Mouse (Mus musculus): ENCODE measurements around the gene Tmod3. TPM values are rescaled to one million over a fixed set of nuclear protein-coding genes. Genes with fewer than 3 reads are reported as not detected.

The Tmod3 gene
- total RNA-seq (2014; rRNA removed; ENCODE audit: low replicate concordance) (40.8 and 58.0 TPM in 2 replicates), polyA plus RNA-seq (2015; fragmentation: Nextera tagmentation; extraction: Ambion mirVana) (58.1 and 64.9 TPM in 2 replicates)

DNA sequence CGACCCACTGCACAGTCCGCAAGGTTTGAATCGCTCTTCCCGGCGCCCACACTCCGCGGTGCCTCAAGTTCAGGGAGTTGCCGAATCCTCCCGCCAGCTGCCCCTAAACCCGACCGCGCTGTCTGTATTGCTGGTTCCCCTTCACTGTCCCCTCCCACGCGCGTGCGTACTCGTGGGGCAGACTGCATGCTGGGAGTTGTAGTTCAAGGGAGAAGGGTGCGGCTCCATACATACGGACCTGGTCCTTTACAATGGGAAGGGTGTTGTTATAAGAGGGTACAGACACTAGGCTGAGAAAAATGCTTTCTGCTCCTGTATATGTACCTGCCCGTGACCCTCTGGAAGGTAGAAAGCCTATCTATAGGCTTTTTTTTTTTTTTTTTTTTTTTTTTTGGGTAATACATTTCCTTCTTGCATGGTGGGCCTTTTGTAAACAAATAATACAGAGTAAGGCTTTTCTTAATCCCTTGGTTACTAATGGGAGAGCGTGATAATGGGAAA is at the start of gene Tmod3:
Tmod3 (minus strand) TSS at position 146 of the 501 bp plus-strand sequence.
- Histone ChIP-seq H3K9ac (replicated peaks; ENCODE audit: low read depth, low read length) (peak within 1 kb of the TSS; percentile 88), H3K36me3 (replicated peaks; ENCODE audit: control insufficient read depth, insufficient read depth, low read length) (no peaks in the 10 kb centered on the region), H3K27me3 (ENCODE audit: control insufficient read depth, insufficient read depth, low read length) (no peaks in the 10 kb centered on the region), H3K4me2 (ENCODE audit: low read depth, low read length) (peak within 1 kb of the TSS; percentile 68), H3K27ac (ENCODE audit: low read depth) (peak within 1 kb of the TSS; percentile 92), H3K4me1 (ENCODE audit: control insufficient read depth, insufficient read depth) (peaks cover 12% of the 10 kb centered on the region), H3K4me3 (ENCODE audit: low read depth, low read length) (peak within 1 kb of the TSS; percentile 90), H3K9me3 (replicated peaks; ENCODE audit: control insufficient read depth, low read length) (no peaks in the 10 kb centered on the region)
- DNase-seq (ENCODE audit: low spot score) = peak; percentile 87
- 2% methylated on average over 21 of the region's 21 CpGs for WGBS
- TF ChIP-seq EP300 (IDR thresholded peaks at IDR 0.05; ENCODE audit: low read depth) (no peak), CTCF (IDR thresholded peaks at IDR 0.05; ENCODE audit: low read depth) (0 out of 2 replicates have a peak, but pooled peaks have one; percentile 1)
- peak; percentile 97 for ATAC-seq (ENCODE audit: insufficient read depth, low read depth)

DNA sequence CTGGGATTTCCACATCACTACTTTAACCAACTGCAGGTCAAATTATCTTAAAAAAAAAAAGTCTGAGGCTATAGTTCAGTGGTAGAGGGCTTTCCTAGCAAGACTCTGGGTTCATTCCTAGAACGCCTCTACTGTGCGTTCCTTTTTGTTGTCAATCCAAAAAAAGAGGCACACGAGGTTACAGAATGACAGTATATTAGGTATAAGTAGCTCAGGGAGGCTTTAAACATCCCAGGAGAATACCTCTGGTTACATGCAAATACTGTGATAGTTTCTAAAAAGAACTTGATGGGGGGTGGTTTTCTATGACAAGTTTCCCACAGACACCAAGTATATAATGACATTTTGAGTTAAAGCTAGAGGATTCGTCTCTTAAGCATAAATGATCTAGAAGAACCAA is 48.0 kb upstream of the Tmod3 start:
- Histone ChIP-seq H3K9ac (replicated peaks; ENCODE audit: low read depth, low read length) (no peak overlapping the region), H3K9me3 (replicated peaks; ENCODE audit: control insufficient read depth, low read length) (no peaks in the 10 kb centered on the region), H3K4me2 (ENCODE audit: low read depth, low read length) (no peak overlapping the region), H3K4me3 (ENCODE audit: low read depth, low read length) (no peak overlapping the region), H3K4me1 (ENCODE audit: control insufficient read depth, insufficient read depth) (no peaks in the 10 kb centered on the region), H3K36me3 (replicated peaks; ENCODE audit: control insufficient read depth, insufficient read depth, low read length) (no peaks in the 10 kb centered on the region), H3K27me3 (ENCODE audit: control insufficient read depth, insufficient read depth, low read length) (peaks cover 26% of the 10 kb centered on the region), H3K27ac (ENCODE audit: low read depth) (no peak overlapping the region)
- no peak for TF ChIP-seq CTCF (IDR thresholded peaks at IDR 0.05; ENCODE audit: low read depth)
- TF ChIP-seq EP300 (IDR thresholded peaks at IDR 0.05; ENCODE audit: low read depth) = no peak
- 82% methylated on average over 4 of the region's 4 CpGs for WGBS
- DNase-seq (ENCODE audit: low spot score) (no peak), ATAC-seq (ENCODE audit: insufficient read depth, low read depth) (no peak)

GRCm38 (mm10) chr9:75601510-75601909 is 42.1 kb upstream of the Tmod3 start:
- Histone ChIP-seq H3K9ac (replicated peaks; ENCODE audit: low read depth, low read length) (no peak overlapping the region), H3K4me1 (ENCODE audit: control insufficient read depth, insufficient read depth) (0 out of 2 replicates have a peak, but pooled peaks cover 13% of the 10 kb centered on the region), H3K27me3 (ENCODE audit: control insufficient read depth, insufficient read depth, low read length) (no peaks in the 10 kb centered on the region), H3K36me3 (replicated peaks; ENCODE audit: control insufficient read depth, insufficient read depth, low read length) (no peaks in the 10 kb centered on the region), H3K27ac (ENCODE audit: low read depth) (no peak overlapping the region), H3K4me3 (ENCODE audit: low read depth, low read length) (no peak overlapping the region), H3K4me2 (ENCODE audit: low read depth, low read length) (peak overlapping the region; percentile 16; the same call in 1 of the 2 replicates), H3K9me3 (replicated peaks; ENCODE audit: control insufficient read depth, low read length) (no peaks in the 10 kb centered on the region)
- WGBS = 46% methylated on average over 12 of the region's 12 CpGs
- no peak for TF ChIP-seq CTCF (IDR thresholded peaks at IDR 0.05; ENCODE audit: low read depth)
- TF ChIP-seq EP300 (IDR thresholded peaks at IDR 0.05; ENCODE audit: low read depth) = no peak
- DNase-seq (ENCODE audit: low spot score) (no peak), ATAC-seq (ENCODE audit: insufficient read depth, low read depth) (peak; percentile 41)

GRCm38 (mm10) chr9:75600166-75600934 is 40.9 kb upstream of the Tmod3 start:
- no peak for DNase-seq (ENCODE audit: low spot score)

DNA sequence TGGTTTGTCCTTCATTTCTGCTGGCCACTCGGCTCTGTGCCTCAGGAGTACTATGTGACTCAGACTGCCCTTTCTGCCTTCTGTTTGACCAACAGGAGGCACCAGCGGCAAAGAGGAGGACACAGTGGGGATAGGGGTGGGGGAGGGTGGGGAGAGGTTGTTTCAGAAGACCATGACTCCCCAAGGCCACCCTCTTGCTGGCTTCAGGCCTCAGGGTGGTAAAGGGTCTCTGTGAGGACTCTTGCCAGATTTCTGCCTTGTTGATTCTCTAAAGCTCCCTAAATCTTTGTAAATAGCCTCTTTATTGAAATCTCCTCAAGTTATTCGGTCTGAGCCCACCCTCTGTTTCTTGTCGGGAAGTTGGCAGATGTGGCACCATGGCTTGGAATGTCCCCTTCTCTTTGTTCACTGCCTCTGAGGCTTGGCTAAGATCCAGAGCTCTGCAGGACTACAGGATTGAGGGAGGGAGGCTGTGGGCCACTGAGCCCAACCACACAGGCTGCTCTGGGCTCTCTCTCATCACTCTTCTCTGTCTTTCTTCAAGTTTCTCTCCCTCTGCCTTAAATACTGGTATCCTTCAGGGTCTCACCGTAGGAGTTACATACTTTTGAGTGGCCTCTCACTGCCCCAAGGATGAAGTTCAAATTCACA is 39.9 kb upstream of the Tmod3 start:
- no peak overlapping the region for H3K4me2 ChIP-seq (ENCODE audit: low read depth, low read length)
- 0 out of 2 replicates have a peak, but pooled peaks cover 13% of the 10 kb centered on the region for H3K4me1 ChIP-seq (ENCODE audit: control insufficient read depth, insufficient read depth)
- H3K9ac ChIP-seq (replicated peaks; ENCODE audit: low read depth, low read length) = no peak overlapping the region
- DNase-seq (ENCODE audit: low spot score) (peak; percentile 59), ATAC-seq (ENCODE audit: insufficient read depth, low read depth) (peak; percentile 73; the same call in 1 of the 2 replicates)
- H3K9me3 ChIP-seq (replicated peaks; ENCODE audit: control insufficient read depth, low read length) = no peaks in the 10 kb centered on the region
- TF ChIP-seq CTCF (IDR thresholded peaks at IDR 0.05; ENCODE audit: low read depth) = no peak
- no peak for TF ChIP-seq EP300 (IDR thresholded peaks at IDR 0.05; ENCODE audit: low read depth)
- 35% methylated on average over 5 of the region's 5 CpGs for WGBS
- no peaks in the 10 kb centered on the region for H3K36me3 ChIP-seq (replicated peaks; ENCODE audit: control insufficient read depth, insufficient read depth, low read length)
- H3K27me3 ChIP-seq (ENCODE audit: control insufficient read depth, insufficient read depth, low read length) = no peaks in the 10 kb centered on the region
- no peak overlapping the region for H3K4me3 ChIP-seq (ENCODE audit: low read depth, low read length)
- H3K27ac ChIP-seq (ENCODE audit: low read depth) = no peak overlapping the region

More at GRCm38 (mm10) chr9:75600166-75600934, 40.9 kb upstream of the Tmod3 start:
- WGBS = 53% methylated on average over 7 of the region's 7 CpGs
- Histone ChIP-seq H3K27me3 (ENCODE audit: control insufficient read depth, insufficient read depth, low read length) (no peaks in the 10 kb centered on the region), H3K4me3 (ENCODE audit: low read depth, low read length) (no peak overlapping the region), H3K9me3 (replicated peaks; ENCODE audit: control insufficient read depth, low read length) (no peaks in the 10 kb centered on the region), H3K9ac (replicated peaks; ENCODE audit: low read depth, low read length) (no peak overlapping the region), H3K4me1 (ENCODE audit: control insufficient read depth, insufficient read depth) (0 out of 2 replicates have a peak, but pooled peaks cover 13% of the 10 kb centered on the region), H3K36me3 (replicated peaks; ENCODE audit: control insufficient read depth, insufficient read depth, low read length) (no peaks in the 10 kb centered on the region), H3K27ac (ENCODE audit: low read depth) (no peak overlapping the region), H3K4me2 (ENCODE audit: low read depth, low read length) (no peak overlapping the region)
- TF ChIP-seq EP300 (IDR thresholded peaks at IDR 0.05; ENCODE audit: low read depth) (no peak), CTCF (IDR thresholded peaks at IDR 0.05; ENCODE audit: low read depth) (no peak)
- ATAC-seq (ENCODE audit: insufficient read depth, low read depth) = no peak

All from heart, postnatal 0 days (tissue).